Mouse (Mus musculus): ENCODE measurements around the gene Gys1. TPM values are rescaled to one million over a fixed set of nuclear protein-coding genes. Genes with fewer than 3 reads are reported as not detected.
A peak's percentile ranks its signal among the peaks of the same experiment; 100 is the strongest.

The Gys1 gene
- polyA plus RNA-seq, 1 experiment from 2014 or later, result 36.0 TPM

DNA sequence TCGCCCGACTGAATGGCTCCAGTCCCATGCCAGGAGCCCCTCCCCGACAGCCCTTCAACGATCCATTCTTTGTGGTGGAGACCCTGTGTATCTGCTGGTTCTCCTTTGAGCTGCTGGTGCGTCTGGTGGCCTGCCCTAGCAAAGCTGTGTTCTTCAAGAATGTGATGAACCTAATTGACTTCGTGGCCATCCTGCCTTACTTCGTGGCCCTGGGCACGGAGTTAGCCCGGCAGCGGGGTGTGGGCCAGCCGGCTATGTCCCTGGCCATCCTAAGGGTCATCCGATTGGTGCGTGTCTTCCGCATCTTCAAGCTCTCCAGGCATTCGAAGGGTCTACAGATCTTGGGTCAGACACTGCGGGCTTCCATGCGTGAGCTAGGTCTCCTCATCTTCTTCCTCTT lies 25.7 kb upstream of the Gys1 start:
- TF ChIP-seq CTCF (IDR thresholded peaks at IDR 0.05; ENCODE audit: low read depth), result no peak
- Histone ChIP-seq H3K9me3 (ENCODE audit: low read depth, low read length) (no peaks in the 10 kb centered on the region), H3K9ac (no peak overlapping the region), H3K4me2 (no peak overlapping the region), H3K4me1 (ENCODE audit: insufficient read depth) (peaks cover 4% of the 10 kb centered on the region; the same call in 1 of the 2 replicates), H3K27ac (ENCODE audit: low read depth) (no peak overlapping the region), H3K4me3 (ENCODE audit: low read depth, low read length) (no peak overlapping the region), H3K27me3 (ENCODE audit: insufficient read depth, low read length) (peaks cover 68% of the 10 kb centered on the region), H3K36me3 (ENCODE audit: insufficient read depth) (no peaks in the 10 kb centered on the region)
- 88% methylated on average over 17 of the region's 17 CpGs for WGBS
- DNase-seq (no peak), ATAC-seq (ENCODE audit: insufficient read depth) (no peak)

DNA sequence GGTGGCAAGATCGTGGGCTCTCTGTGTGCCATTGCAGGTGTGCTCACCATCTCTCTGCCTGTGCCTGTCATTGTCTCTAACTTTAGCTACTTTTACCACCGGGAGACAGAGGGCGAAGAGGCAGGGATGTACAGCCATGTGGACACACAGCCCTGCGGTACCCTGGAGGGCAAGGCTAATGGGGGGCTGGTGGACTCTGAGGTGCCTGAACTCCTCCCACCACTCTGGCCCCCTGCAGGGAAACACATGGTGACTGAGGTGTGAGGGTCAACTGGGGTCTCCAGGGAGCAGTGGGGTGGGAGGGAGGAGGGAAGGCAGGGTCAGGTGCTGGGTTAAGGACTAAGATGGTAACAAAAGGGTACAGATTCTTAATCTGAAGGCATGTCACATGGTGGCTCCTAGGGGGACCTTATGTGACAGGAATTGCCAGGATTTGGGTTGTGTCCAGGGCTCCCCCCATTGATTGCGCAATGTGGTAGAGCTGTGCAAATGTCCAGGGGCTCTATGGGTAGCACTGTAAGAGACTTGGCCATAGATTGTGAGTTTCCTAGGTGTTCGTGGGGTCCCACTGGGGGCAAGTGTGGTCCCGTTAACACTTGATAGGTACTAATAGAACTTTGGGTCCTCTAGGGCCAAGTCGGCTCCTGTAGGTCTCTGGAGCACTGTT lies 25.0 kb upstream of the Gys1 start:
- Histone ChIP-seq H3K36me3 (ENCODE audit: insufficient read depth) (no peaks in the 10 kb centered on the region), H3K9me3 (ENCODE audit: low read depth, low read length) (no peaks in the 10 kb centered on the region), H3K27me3 (ENCODE audit: insufficient read depth, low read length) (peaks cover 75% of the 10 kb centered on the region), H3K4me3 (ENCODE audit: low read depth, low read length) (no peak overlapping the region), H3K27ac (ENCODE audit: low read depth) (no peak overlapping the region), H3K4me1 (ENCODE audit: insufficient read depth) (peaks cover 6% of the 10 kb centered on the region; the same call in 1 of the 2 replicates), H3K9ac (no peak overlapping the region), H3K4me2 (no peak overlapping the region)
- WGBS, result 83% methylated on average over 8 of the region's 8 CpGs
- no peak for ATAC-seq (ENCODE audit: insufficient read depth)
- no peak for TF ChIP-seq CTCF (IDR thresholded peaks at IDR 0.05; ENCODE audit: low read depth)
- no peak for DNase-seq

DNA sequence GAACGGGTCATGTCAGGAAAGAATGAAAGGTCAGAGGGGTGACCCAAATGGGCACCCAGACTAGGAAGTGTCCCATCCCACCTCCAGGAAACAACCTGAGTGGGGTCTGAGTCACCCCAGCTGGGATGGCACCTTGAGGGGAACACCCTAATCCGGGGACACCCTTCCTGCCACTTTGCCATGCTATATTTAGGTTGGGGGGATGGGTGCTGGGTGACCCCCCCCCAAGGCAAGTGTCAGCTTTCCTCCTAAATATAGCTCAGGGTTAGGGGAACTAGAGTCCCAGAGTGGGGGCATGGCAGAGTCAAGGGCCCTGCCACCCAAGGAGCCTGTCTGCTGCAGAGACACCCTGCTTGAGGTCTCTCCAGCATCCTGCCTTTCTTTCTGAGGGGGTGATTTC lies 22.2 kb upstream of the Gys1 start:
- no peak overlapping the region for H3K27ac ChIP-seq (ENCODE audit: low read depth)
- peaks cover 9% of the 10 kb centered on the region; the same call in 1 of the 2 replicates for H3K4me1 ChIP-seq (ENCODE audit: insufficient read depth)
- no peak for DNase-seq
- no peak overlapping the region for H3K9ac ChIP-seq
- H3K27me3 ChIP-seq (ENCODE audit: insufficient read depth, low read length), result peaks cover 75% of the 10 kb centered on the region
- H3K36me3 ChIP-seq (ENCODE audit: insufficient read depth), result no peaks in the 10 kb centered on the region
- no peaks in the 10 kb centered on the region for H3K9me3 ChIP-seq (ENCODE audit: low read depth, low read length)
- no peak overlapping the region for H3K4me3 ChIP-seq (ENCODE audit: low read depth, low read length)
- ATAC-seq (ENCODE audit: insufficient read depth), result no peak
- no peak overlapping the region for H3K4me2 ChIP-seq
- 69% methylated on average over 2 of the region's 2 CpGs for WGBS
- no peak for TF ChIP-seq CTCF (IDR thresholded peaks at IDR 0.05; ENCODE audit: low read depth)

DNA sequence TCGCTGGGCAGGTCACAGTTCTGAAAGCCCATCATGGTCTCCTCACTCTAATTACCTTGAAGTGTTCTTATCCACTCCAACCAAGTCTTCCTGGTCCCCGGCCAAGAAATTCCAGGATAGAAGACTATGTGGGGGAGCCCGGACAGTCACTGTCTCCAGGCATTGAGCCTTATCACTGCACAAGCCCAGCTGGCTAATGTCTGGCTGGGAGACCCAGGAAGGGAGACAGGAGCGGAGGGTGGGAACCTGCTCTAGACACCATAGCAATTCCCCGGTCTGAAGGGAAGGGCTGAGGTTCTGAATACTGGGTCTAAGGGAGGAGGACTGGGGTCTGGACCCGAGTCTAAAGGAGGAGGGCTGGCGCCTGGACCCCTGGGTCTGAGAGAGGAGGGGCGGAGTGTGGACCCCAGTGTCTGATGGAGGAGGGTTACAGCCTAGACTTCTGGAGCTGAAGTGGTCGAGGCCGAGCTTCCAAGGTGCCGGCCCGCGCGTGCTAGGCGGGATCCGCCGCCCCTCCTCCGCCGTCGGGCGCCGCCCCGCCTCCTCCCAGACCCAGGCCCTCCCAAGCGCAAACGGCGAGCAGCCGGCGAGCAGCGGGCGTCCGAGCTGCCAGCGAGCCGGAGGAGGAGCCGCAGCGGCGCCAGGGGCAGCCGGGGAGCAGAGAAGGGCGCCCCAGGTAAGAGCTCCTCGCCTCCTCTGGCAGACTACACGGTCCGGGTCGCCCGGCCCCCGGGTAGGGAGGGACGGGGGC lies 21.4 kb upstream of the Gys1 start, which contains the start of gene Ntf5:
Ntf5 (plus strand) TSS at position 583 of the 751 bp plus-strand sequence.
- DNase-seq (peak; percentile 76), ATAC-seq (ENCODE audit: insufficient read depth) (peak; percentile 67)
- 1% methylated on average over 45 of the region's 45 CpGs for WGBS
- peaks cover 74% of the 10 kb centered on the region for H3K27me3 ChIP-seq (ENCODE audit: insufficient read depth, low read length)
- peaks cover 13% of the 10 kb centered on the region; the same call in 1 of the 2 replicates for H3K4me1 ChIP-seq (ENCODE audit: insufficient read depth)
- no peaks in the 10 kb centered on the region for H3K36me3 ChIP-seq (ENCODE audit: insufficient read depth)
- TF ChIP-seq CTCF (IDR thresholded peaks at IDR 0.05; ENCODE audit: low read depth), result no peak
- H3K4me2 ChIP-seq, result peak within 1 kb of the TSS; percentile 90
- peak within 1 kb of the TSS; percentile 56 for H3K9ac ChIP-seq
- no peaks in the 10 kb centered on the region for H3K9me3 ChIP-seq (ENCODE audit: low read depth, low read length)
- peak within 1 kb of the TSS; percentile 72 for H3K27ac ChIP-seq (ENCODE audit: low read depth)
- H3K4me3 ChIP-seq (ENCODE audit: low read depth, low read length), result peak within 1 kb of the TSS; percentile 54

DNA sequence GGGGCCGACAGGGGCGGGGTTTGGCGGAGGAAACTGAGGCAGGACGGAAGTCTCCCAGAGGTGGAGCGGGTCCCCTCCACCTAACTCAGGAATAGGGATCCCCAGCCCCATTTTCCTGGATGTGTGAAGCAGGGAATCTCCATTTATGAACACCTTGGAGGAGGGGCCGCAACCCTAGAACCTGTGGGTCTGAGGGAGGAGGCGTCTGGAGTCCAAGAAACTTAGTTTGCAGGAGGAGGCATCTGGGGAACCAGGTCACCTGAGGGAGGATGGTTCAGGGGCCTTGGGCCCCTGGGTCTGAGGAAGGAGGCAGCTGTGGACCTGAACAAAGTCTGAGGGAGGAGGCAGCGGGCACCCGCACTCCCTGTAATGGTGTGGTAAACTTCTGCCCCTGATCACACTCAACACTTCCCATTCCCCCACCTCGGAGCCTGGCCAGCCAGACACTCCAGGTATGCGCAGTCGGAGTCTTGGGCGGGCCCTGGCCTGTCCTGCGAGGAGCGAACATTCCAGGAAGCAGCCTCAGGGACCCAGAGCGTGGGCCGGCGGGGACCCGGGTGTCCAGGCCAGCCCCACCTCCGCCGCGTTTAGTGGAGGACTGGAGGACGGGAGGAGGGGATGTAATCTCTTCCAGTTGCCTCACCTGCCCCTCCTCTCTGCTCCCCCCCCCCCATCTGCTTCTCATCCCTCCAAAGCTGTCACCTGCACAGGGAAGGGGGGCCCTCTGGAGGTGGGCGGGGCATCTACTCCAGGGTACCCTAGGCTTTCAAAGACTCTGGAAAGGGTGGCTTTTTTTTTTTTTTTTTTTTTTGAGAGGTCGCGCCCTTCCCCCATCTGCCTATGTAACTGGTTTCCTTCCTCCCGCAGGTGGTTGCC lies 20.5 kb upstream of the Gys1 start:
- peak; percentile 45 for ATAC-seq (ENCODE audit: insufficient read depth)
- Histone ChIP-seq H3K9me3 (ENCODE audit: low read depth, low read length) (no peaks in the 10 kb centered on the region), H3K36me3 (ENCODE audit: insufficient read depth) (no peaks in the 10 kb centered on the region), H3K4me1 (ENCODE audit: insufficient read depth) (peaks cover 13% of the 10 kb centered on the region; the same call in 1 of the 2 replicates), H3K27ac (ENCODE audit: low read depth) (peak overlapping the region; percentile 72), H3K27me3 (ENCODE audit: insufficient read depth, low read length) (peaks cover 74% of the 10 kb centered on the region), H3K9ac (peak overlapping the region; percentile 56), H3K4me3 (ENCODE audit: low read depth, low read length) (peak overlapping the region; percentile 54), H3K4me2 (peak overlapping the region; percentile 90)
- no peak for TF ChIP-seq CTCF (IDR thresholded peaks at IDR 0.05; ENCODE audit: low read depth)
- DNase-seq, result no peak
- 1% methylated on average over 26 of the region's 27 CpGs for WGBS

DNA sequence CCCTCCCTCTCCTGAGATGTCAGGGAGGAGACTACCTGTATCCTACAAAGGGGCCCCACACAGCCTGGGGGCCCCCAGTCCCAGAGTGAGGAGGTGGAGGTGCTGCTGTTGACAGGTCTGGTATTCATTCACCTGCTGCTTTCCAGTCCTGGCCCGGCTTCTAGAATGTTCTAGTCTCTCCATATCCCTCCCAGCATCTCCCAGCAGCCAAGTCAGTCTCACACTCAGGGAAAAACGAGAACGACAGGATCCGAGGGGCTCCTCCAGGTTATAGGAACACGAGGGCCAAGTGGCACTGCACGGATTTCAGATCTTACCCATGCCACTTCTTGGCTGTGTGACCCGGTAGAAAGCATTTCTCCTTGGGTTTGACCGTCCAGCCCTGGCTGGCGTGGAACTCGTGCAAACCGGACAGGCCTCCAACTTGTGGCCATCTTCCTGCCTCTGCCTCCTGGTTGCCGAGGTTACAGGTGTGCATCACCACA lies 19.9 kb upstream of the Gys1 start:
- peak overlapping the region; percentile 90 for H3K4me2 ChIP-seq
- H3K9me3 ChIP-seq (ENCODE audit: low read depth, low read length), result no peaks in the 10 kb centered on the region
- H3K4me1 ChIP-seq (ENCODE audit: insufficient read depth), result peaks cover 13% of the 10 kb centered on the region; the same call in 1 of the 2 replicates
- H3K36me3 ChIP-seq (ENCODE audit: insufficient read depth), result no peaks in the 10 kb centered on the region
- no peak overlapping the region for H3K27ac ChIP-seq (ENCODE audit: low read depth)
- no peak overlapping the region for H3K9ac ChIP-seq
- peaks cover 68% of the 10 kb centered on the region for H3K27me3 ChIP-seq (ENCODE audit: insufficient read depth, low read length)
- ATAC-seq (ENCODE audit: insufficient read depth) (no peak), DNase-seq (no peak)
- H3K4me3 ChIP-seq (ENCODE audit: low read depth, low read length), result peak overlapping the region; percentile 54; the same call in 1 of the 2 replicates
- TF ChIP-seq CTCF (IDR thresholded peaks at IDR 0.05; ENCODE audit: low read depth), result no peak
- 45% methylated on average over 12 of the region's 12 CpGs for WGBS

All from lung, embryonic 14.5 days (tissue).